Mouse (Mus musculus) midbrain, embryonic 10.5 days (tissue): ENCODE results near the gene Ipo13. TPM values are rescaled to one million over a fixed set of nuclear protein-coding genes. Genes with fewer than 3 reads are reported as not detected.

Experiments used
- DNase-seq: peaks from one replicate; pipeline ENCODE4 v3.0.0-alpha.2; 2017; ENCODE audit warnings: low spot score
- H3K27ac ChIP-seq: fragments of 300-500 bp; sonication (generic); replicated peaks from 2 replicates; pipeline ENCODE4 v1.5.1; 2016; ENCODE audit warnings: mild to moderate bottlenecking
- H3K27me3 ChIP-seq: fragments of 300-500 bp; sonication (generic); 2 replicates; pipeline ENCODE4 v1.6.1; 2016; ENCODE audit warnings: low read depth, mild to moderate bottlenecking; ENCODE audit not compliant: poor library complexity, severe bottlenecking
- H3K36me3 ChIP-seq: fragments of 300-500 bp; sonication (generic); 2 replicates; pipeline ENCODE4 v1.6.1; 2016; ENCODE audit warnings: mild to moderate bottlenecking, moderate library complexity
- H3K4me1 ChIP-seq: fragments of 300-500 bp; sonication (generic); 2 replicates; pipeline ENCODE4 v1.6.1; 2016
- H3K4me3 ChIP-seq: fragments of 300-500 bp; sonication (generic); 2 replicates; pipeline ENCODE4 v1.5.1; 2016; ENCODE audit warnings: mild to moderate bottlenecking, moderate library complexity
- H3K9me3 ChIP-seq: fragments of 300-500 bp; sonication (generic); replicated peaks from 2 replicates; pipeline ENCODE4 v1.6.1; 2016; ENCODE audit warnings: mild to moderate bottlenecking
- WGBS: fragments of 180-500 bp; shearing (Covaris S2); methylation state at CpG from one replicate; pipeline ENCODE4 v1.1.7; 2016; 5-methylcytosine and 5-hydroxymethylcytosine counted together
- polyA plus RNA-seq: library from polyadenylated mRNA; unstranded; fragments of >200 nt; fragmentation: Nextera tagmentation; extraction: Ambion mirVana; gene quantifications from 2 replicates; pipeline ENCODE4 v1.2.1, GENCODE M21; 2016

Ipo13 gene
- polyA plus RNA-seq, 1 experiment from 2014 or later = 66.5 TPM

DNA sequence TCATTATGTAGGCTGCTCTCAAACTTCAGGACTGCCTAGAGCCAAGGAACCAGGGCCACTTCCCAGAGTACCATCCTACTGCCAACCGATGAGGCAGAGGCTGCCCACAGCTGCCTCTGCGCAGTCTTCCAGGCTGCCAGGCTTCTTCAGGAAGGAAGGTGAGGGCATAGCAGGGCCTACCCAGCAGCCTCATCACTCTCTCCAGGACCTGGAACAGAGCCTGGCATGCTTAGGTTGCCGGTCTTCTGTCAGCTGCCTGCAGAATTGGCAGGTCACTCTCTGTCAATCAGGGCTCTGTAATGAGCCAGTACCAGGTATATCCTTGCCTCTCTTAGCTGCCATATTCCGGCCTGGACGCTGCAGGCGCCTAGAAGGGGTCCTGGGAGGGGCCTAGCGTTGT lies 64.6 kb downstream of the Ipo13 start:
- Histone ChIP-seq H3K36me3 (no peaks in the 10 kb centered on the region), H3K27me3 (no peaks in the 10 kb centered on the region), H3K9me3 (no peaks in the 10 kb centered on the region), H3K27ac (peak overlapping the region; percentile 67), H3K4me1 (peaks cover 32% of the 10 kb centered on the region), H3K4me3 (no peak overlapping the region)
- 88% methylated on average over 7 of the region's 7 CpGs for WGBS
- DNase-seq = no peak

- H3K27ac ChIP-seq = peak overlapping the region; percentile 67
- DNase-seq = no peak
- 34% methylated on average over 5 of the region's 5 CpGs for WGBS
- peak overlapping the region; percentile 16; the same call in 1 of the 2 replicates for H3K4me3 ChIP-seq
- no peaks in the 10 kb centered on the region for H3K27me3 ChIP-seq
- peaks cover 30% of the 10 kb centered on the region for H3K4me1 ChIP-seq
- H3K9me3 ChIP-seq = no peaks in the 10 kb centered on the region
- no peaks in the 10 kb centered on the region for H3K36me3 ChIP-seq
These were observed 65.3 kb downstream of the Ipo13 start for GRCm38 (mm10) chr4:117849506-117849905.

GRCm38 (mm10) chr4:117849063-117849462 lies 65.7 kb downstream of the Ipo13 start:
- Histone ChIP-seq H3K4me3 (0 out of 2 replicates have a peak overlapping the region, but pooled peaks have one; percentile 16), H3K36me3 (no peaks in the 10 kb centered on the region), H3K4me1 (peaks cover 30% of the 10 kb centered on the region), H3K27ac (peak overlapping the region; percentile 67), H3K9me3 (no peaks in the 10 kb centered on the region), H3K27me3 (no peaks in the 10 kb centered on the region)
- DNase-seq = no peak
- 63% methylated on average over 17 of the region's 17 CpGs for WGBS

DNA sequence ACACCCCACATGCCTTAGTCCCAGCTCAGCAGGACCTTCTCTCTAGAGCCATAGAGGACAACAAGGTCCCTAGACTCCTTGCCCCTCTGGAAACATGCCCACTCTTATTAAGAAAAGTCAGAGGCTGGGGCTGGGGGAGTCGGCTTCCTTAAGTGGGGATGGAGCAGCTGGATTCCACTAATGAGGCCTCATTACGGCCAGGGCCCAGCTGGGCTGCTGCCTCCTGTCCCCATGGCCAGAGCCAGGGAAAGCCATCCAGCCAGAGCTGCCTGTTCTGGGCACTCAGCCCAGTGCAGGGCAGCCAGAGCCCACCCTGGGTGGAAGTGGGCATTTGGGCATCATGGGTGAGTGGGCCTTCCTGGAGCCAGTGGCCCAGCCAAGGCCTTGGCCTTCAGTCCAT lies 67.8 kb downstream of the Ipo13 start:
- Histone ChIP-seq H3K9me3 (no peaks in the 10 kb centered on the region), H3K36me3 (no peaks in the 10 kb centered on the region), H3K27me3 (no peaks in the 10 kb centered on the region), H3K4me3 (no peak overlapping the region), H3K27ac (peak overlapping the region; percentile 35; the same call in 1 of the 2 replicates), H3K4me1 (peaks cover 30% of the 10 kb centered on the region)
- 66% methylated on average over 2 of the region's 2 CpGs for WGBS
- DNase-seq = no peak

DNA sequence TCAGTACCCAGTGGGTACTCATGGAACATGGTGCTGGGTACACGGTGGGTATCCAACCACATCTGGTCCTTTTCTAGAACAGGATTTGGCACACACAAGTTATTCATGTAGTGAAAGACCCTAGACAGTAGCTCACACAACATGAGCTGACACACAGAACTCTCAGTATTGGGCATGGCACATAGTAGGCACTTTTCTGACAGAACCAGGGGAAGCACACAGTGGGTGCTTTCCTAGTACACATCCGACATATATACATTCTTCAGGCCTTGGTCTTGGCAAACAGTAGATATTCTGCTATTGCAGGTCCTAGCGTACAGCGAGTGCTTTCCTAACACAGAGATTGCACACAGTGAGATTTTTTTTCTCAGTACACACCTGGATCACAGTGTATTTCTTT lies 68.5 kb downstream of the Ipo13 start:
- no peak for DNase-seq
- H3K36me3 ChIP-seq = no peaks in the 10 kb centered on the region
- no peak overlapping the region for H3K4me3 ChIP-seq
- no peaks in the 10 kb centered on the region for H3K27me3 ChIP-seq
- H3K9me3 ChIP-seq = no peaks in the 10 kb centered on the region
- WGBS = 96% methylated on average over 4 of the region's 4 CpGs
- H3K4me1 ChIP-seq = peaks cover 30% of the 10 kb centered on the region
- H3K27ac ChIP-seq = no peak overlapping the region

DNA sequence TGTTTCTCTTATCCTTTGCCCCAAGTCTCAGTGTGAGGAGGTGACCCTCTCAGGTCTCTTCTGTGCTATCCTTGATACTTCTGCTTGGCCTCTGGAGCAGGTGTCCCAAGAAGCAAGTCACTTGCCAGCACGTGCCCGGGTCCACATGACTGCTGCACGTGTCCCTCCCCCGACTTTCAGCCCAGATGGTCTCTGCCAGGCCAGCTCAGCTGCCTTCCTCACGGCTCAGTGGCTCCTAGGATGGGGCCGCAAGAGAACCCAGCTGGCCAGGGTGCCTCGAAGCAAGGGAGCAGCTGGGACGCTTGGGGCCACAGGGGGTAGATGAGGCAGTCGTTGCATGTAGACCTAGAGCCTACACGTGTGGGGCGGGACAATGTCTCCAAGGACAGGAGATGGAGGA lies 69.5 kb downstream of the Ipo13 start:
- 91% methylated on average over 11 of the region's 11 CpGs for WGBS
- Histone ChIP-seq H3K4me1 (peaks cover 23% of the 10 kb centered on the region), H3K27me3 (no peaks in the 10 kb centered on the region), H3K4me3 (no peak overlapping the region), H3K9me3 (no peaks in the 10 kb centered on the region), H3K27ac (no peak overlapping the region), H3K36me3 (no peaks in the 10 kb centered on the region)
- no peak for DNase-seq

Other genes starting within 250 kb of the Ipo13 start
- 74.3 and 80.7 TPM in 2 replicates for gene Dmap1, start 232.7 kb downstream of the Ipo13 start, polyA plus RNA-seq
- not detected in 2 replicates for gene Gm12845, start 190.6 kb downstream of the Ipo13 start, polyA plus RNA-seq
- not detected in 2 replicates for gene Klf17, start 149.4 kb downstream of the Ipo13 start, polyA plus RNA-seq
- gene Slc6a9, start 80.5 kb downstream of the Ipo13 start, polyA plus RNA-seq = 6.7 and 8.6 TPM in 2 replicates
- gene Ccdc24, start 42.4 kb downstream of the Ipo13 start, polyA plus RNA-seq = 1.1 and 2.2 TPM in 2 replicates
- gene B4galt2, start 31.5 kb downstream of the Ipo13 start, polyA plus RNA-seq = 24.8 and 27.9 TPM in 2 replicates
- gene Atp6v0b, start 27.7 kb downstream of the Ipo13 start, polyA plus RNA-seq = 193 and 213 TPM in 2 replicates
- 27.9 and 30.9 TPM in 2 replicates for gene Dph2, start 23.0 kb downstream of the Ipo13 start, polyA plus RNA-seq
- 0.51 and 0.81 TPM in 2 replicates for gene Artn, start 14.8 kb upstream of the Ipo13 start, polyA plus RNA-seq
- gene St3gal3, start 219.9 kb upstream of the Ipo13 start, polyA plus RNA-seq = 7.3 and 7.8 TPM in 2 replicates